Mouse (Mus musculus): Measurements from ENCODE around the gene Noc3l. TPM values are rescaled to one million over a fixed set of nuclear protein-coding genes. Genes with fewer than 3 reads are reported as not detected.
A peak's percentile ranks its signal among the peaks of the same experiment; 100 is the strongest.

Gene Noc3l
- polyA plus RNA-seq, 1 experiment from 2014 or later: 3.1 TPM

- 19% methylated on average over 8 of the region's 8 CpGs for WGBS (ENCODE audit: insufficient replicate concordance)
Observed at GRCm38 (mm10) chr19:38818191-38818590, 846 bp downstream of the Noc3l start.

GRCm38 (mm10) chr19:38798801-38799200 lies 20.2 kb downstream of the Noc3l start:
- H3K9ac ChIP-seq: no peak overlapping the region
- no peaks in the 10 kb centered on the region for H3K9me3 ChIP-seq (replicated peaks)
- peaks cover 75% of the 10 kb centered on the region for H3K36me3 ChIP-seq (replicated peaks)
- H3K27ac ChIP-seq (replicated peaks): no peak overlapping the region
- no peak overlapping the region for H3K4me3 ChIP-seq (replicated peaks)
- H3K4me2 ChIP-seq: no peak overlapping the region
- H3K4me1 ChIP-seq (replicated peaks): no peaks in the 10 kb centered on the region
- WGBS (ENCODE audit: insufficient replicate concordance): 84% methylated on average over 6 of the region's 6 CpGs
- no peak for ATAC-seq (ENCODE audit: insufficient read depth)
- H3K27me3 ChIP-seq: no peaks in the 10 kb centered on the region

More at GRCm38 (mm10) chr19:38818191-38818590, 846 bp downstream of the Noc3l start:
- Histone ChIP-seq H3K4me2 (peak overlapping the region; percentile 92), H3K4me3 (replicated peaks) (peak overlapping the region; percentile 86), H3K4me1 (replicated peaks) (peaks cover 39% of the 10 kb centered on the region), H3K27me3 (no peaks in the 10 kb centered on the region), H3K9me3 (replicated peaks) (no peaks in the 10 kb centered on the region), H3K36me3 (replicated peaks) (peaks cover 27% of the 10 kb centered on the region), H3K9ac (peak overlapping the region; percentile 81), H3K27ac (replicated peaks) (no peak overlapping the region)
- no peak for ATAC-seq (ENCODE audit: insufficient read depth)

- H3K27ac ChIP-seq (replicated peaks): no peak overlapping the region
- no peak overlapping the region for H3K9ac ChIP-seq
- ATAC-seq (ENCODE audit: insufficient read depth): no peak
- no peak overlapping the region for H3K4me3 ChIP-seq (replicated peaks)
- H3K4me1 ChIP-seq (replicated peaks): no peaks in the 10 kb centered on the region
- H3K4me2 ChIP-seq: no peak overlapping the region
- WGBS (ENCODE audit: insufficient replicate concordance): 74% methylated on average over 1 of the region's 1 CpGs
- H3K27me3 ChIP-seq: no peaks in the 10 kb centered on the region
- peaks cover 76% of the 10 kb centered on the region for H3K36me3 ChIP-seq (replicated peaks)
- H3K9me3 ChIP-seq (replicated peaks): no peaks in the 10 kb centered on the region
Observed at GRCm38 (mm10) chr19:38798291-38798690, 20.7 kb downstream of the Noc3l start.

GRCm38 (mm10) chr19:38796546-38796945 lies 22.5 kb downstream of the Noc3l start:
- Histone ChIP-seq H3K4me3 (replicated peaks) (no peak overlapping the region), H3K4me1 (replicated peaks) (no peaks in the 10 kb centered on the region), H3K27ac (replicated peaks) (no peak overlapping the region), H3K36me3 (replicated peaks) (peaks cover 73% of the 10 kb centered on the region), H3K27me3 (no peaks in the 10 kb centered on the region), H3K9ac (no peak overlapping the region), H3K4me2 (no peak overlapping the region), H3K9me3 (replicated peaks) (no peaks in the 10 kb centered on the region)
- 78% methylated on average over 5 of the region's 5 CpGs for WGBS (ENCODE audit: insufficient replicate concordance)
- no peak for ATAC-seq (ENCODE audit: insufficient read depth)

GRCm38 (mm10) chr19:38793563-38794045 lies 25.4 kb downstream of the Noc3l start:
- ATAC-seq (ENCODE audit: insufficient read depth): no peak
- Histone ChIP-seq H3K4me2 (no peak overlapping the region), H3K9ac (no peak overlapping the region), H3K27me3 (no peaks in the 10 kb centered on the region), H3K9me3 (replicated peaks) (no peaks in the 10 kb centered on the region), H3K27ac (replicated peaks) (no peak overlapping the region), H3K4me3 (replicated peaks) (no peak overlapping the region), H3K36me3 (replicated peaks) (peaks cover 81% of the 10 kb centered on the region), H3K4me1 (replicated peaks) (no peaks in the 10 kb centered on the region)
- WGBS (ENCODE audit: insufficient replicate concordance): 87% methylated on average over 7 of the region's 7 CpGs

- Histone ChIP-seq H3K9ac (no peak overlapping the region), H3K36me3 (replicated peaks) (peaks cover 39% of the 10 kb centered on the region), H3K27ac (replicated peaks) (no peak overlapping the region), H3K4me1 (replicated peaks) (no peaks in the 10 kb centered on the region), H3K4me3 (replicated peaks) (no peak overlapping the region), H3K9me3 (replicated peaks) (no peaks in the 10 kb centered on the region), H3K27me3 (no peaks in the 10 kb centered on the region), H3K4me2 (no peak overlapping the region)
- WGBS (ENCODE audit: insufficient replicate concordance): 80% methylated on average over 6 of the region's 6 CpGs
- ATAC-seq (ENCODE audit: insufficient read depth): no peak
Observed at GRCm38 (mm10) chr19:38787756-38788155, 31.3 kb downstream of the Noc3l start.

- H3K9me3 ChIP-seq (replicated peaks): no peaks in the 10 kb centered on the region
- no peak overlapping the region for H3K27ac ChIP-seq (replicated peaks)
- H3K4me2 ChIP-seq: no peak overlapping the region
- no peak overlapping the region for H3K4me3 ChIP-seq (replicated peaks)
- no peak for ATAC-seq (ENCODE audit: insufficient read depth)
- peaks cover 10% of the 10 kb centered on the region for H3K36me3 ChIP-seq (replicated peaks)
- WGBS (ENCODE audit: insufficient replicate concordance): 73% methylated on average over 9 of the region's 9 CpGs
- H3K4me1 ChIP-seq (replicated peaks): no peaks in the 10 kb centered on the region
- no peaks in the 10 kb centered on the region for H3K27me3 ChIP-seq
- H3K9ac ChIP-seq: no peak overlapping the region
Observed at GRCm38 (mm10) chr19:38783542-38783941, 35.5 kb downstream of the Noc3l start.

- WGBS (ENCODE audit: insufficient replicate concordance): 48% methylated on average over 2 of the region's 2 CpGs
- no peak overlapping the region for H3K9ac ChIP-seq
- no peak overlapping the region for H3K4me3 ChIP-seq (replicated peaks)
- no peaks in the 10 kb centered on the region for H3K27me3 ChIP-seq
- H3K9me3 ChIP-seq (replicated peaks): no peaks in the 10 kb centered on the region
- no peak overlapping the region for H3K4me2 ChIP-seq
- ATAC-seq (ENCODE audit: insufficient read depth): no peak
- H3K27ac ChIP-seq (replicated peaks): no peak overlapping the region
- no peaks in the 10 kb centered on the region for H3K36me3 ChIP-seq (replicated peaks)
- H3K4me1 ChIP-seq (replicated peaks): no peaks in the 10 kb centered on the region
Observed at GRCm38 (mm10) chr19:38778805-38779204, 40.2 kb downstream of the Noc3l start.

- Histone ChIP-seq H3K4me3 (replicated peaks) (no peak overlapping the region), H3K27ac (replicated peaks) (no peak overlapping the region), H3K36me3 (replicated peaks) (no peaks in the 10 kb centered on the region), H3K4me2 (no peak overlapping the region), H3K27me3 (no peaks in the 10 kb centered on the region), H3K9ac (no peak overlapping the region), H3K4me1 (replicated peaks) (no peaks in the 10 kb centered on the region), H3K9me3 (replicated peaks) (no peaks in the 10 kb centered on the region)
- 57% methylated on average over 4 of the region's 4 CpGs for WGBS (ENCODE audit: insufficient replicate concordance)
- ATAC-seq (ENCODE audit: insufficient read depth): no peak
Observed at GRCm38 (mm10) chr19:38775548-38775947, 43.5 kb downstream of the Noc3l start.

- no peak overlapping the region for H3K27ac ChIP-seq (replicated peaks)
- H3K9ac ChIP-seq: no peak overlapping the region
- no peaks in the 10 kb centered on the region for H3K27me3 ChIP-seq
- no peaks in the 10 kb centered on the region for H3K9me3 ChIP-seq (replicated peaks)
- no peaks in the 10 kb centered on the region for H3K4me1 ChIP-seq (replicated peaks)
- 65% methylated on average over 2 of the region's 2 CpGs for WGBS (ENCODE audit: insufficient replicate concordance)
- no peak overlapping the region for H3K4me3 ChIP-seq (replicated peaks)
- ATAC-seq (ENCODE audit: insufficient read depth): no peak
- H3K4me2 ChIP-seq: no peak overlapping the region
- no peaks in the 10 kb centered on the region for H3K36me3 ChIP-seq (replicated peaks)
Observed at GRCm38 (mm10) chr19:38766306-38766705, 52.7 kb downstream of the Noc3l start.

GRCm38 (mm10) chr19:38760441-38760840 lies 58.6 kb downstream of the Noc3l start:
- ATAC-seq (ENCODE audit: insufficient read depth): no peak
- no peak overlapping the region for H3K27ac ChIP-seq (replicated peaks)
- 62% methylated on average over 3 of the region's 3 CpGs for WGBS (ENCODE audit: insufficient replicate concordance)
- H3K4me1 ChIP-seq (replicated peaks): no peaks in the 10 kb centered on the region
- no peaks in the 10 kb centered on the region for H3K9me3 ChIP-seq (replicated peaks)
- no peak overlapping the region for H3K4me2 ChIP-seq
- H3K36me3 ChIP-seq (replicated peaks): no peaks in the 10 kb centered on the region
- no peaks in the 10 kb centered on the region for H3K27me3 ChIP-seq
- no peak overlapping the region for H3K9ac ChIP-seq
- H3K4me3 ChIP-seq (replicated peaks): no peak overlapping the region

Measured in liver, embryonic 15.5 days (tissue).